Mouse (Mus musculus) ES-E14 (cell line): ENCODE data around the gene Rps2. TPM values are rescaled to one million over a fixed set of nuclear protein-coding genes. Genes with fewer than 3 reads are reported as not detected.

ENCODE experiments used
- DNase-seq: peaks from one replicate; pipeline ENCODE4 v3.0.0-alpha.2; 2013; ENCODE audit warnings: low read depth, low spot score
- H3K27ac ChIP-seq: 2 replicates; pipeline ENCODE4 v1.5.1; 2012; ENCODE audit warnings: low read depth, mild to moderate bottlenecking, low read length, moderate library complexity, mixed read lengths; ENCODE audit not compliant: poor library complexity, insufficient read depth, severe bottlenecking
- H3K36me3 ChIP-seq: 2 replicates; pipeline ENCODE4 v1.6.1; 2012; ENCODE audit warnings: mild to moderate bottlenecking, low read length, moderate library complexity, mixed read lengths; ENCODE audit not compliant: control insufficient read depth, poor library complexity, insufficient read depth, severe bottlenecking
- H3K4me1 ChIP-seq, 2 experiments: fragments of 150-350 bp in 1 of 2; sonication (generic) in 1 of 2; 2 replicates each; pipeline ENCODE4 v1.6.1; 2012; ENCODE audit warnings: low read length in 2 of 2, mild to moderate bottlenecking in 1 of 2, mixed read lengths in 1 of 2; ENCODE audit not compliant: control insufficient read depth in 2 of 2, insufficient read depth in 2 of 2, poor library complexity in 1 of 2
- H3K4me3 ChIP-seq, 2 experiments: fragments of 150-350 bp in 1 of 2; sonication (generic) in 1 of 2; 2 replicates each; pipeline ENCODE4 v1.5.1; 2012; ENCODE audit warnings: low read length in 2 of 2, low read depth in 1 of 2, mild to moderate bottlenecking in 1 of 2, mixed read lengths in 1 of 2; ENCODE audit not compliant: insufficient read depth in 1 of 2, poor library complexity in 1 of 2, severe bottlenecking in 1 of 2
- H3K9ac ChIP-seq: 2 replicates; pipeline ENCODE4 v1.6.1; 2012; ENCODE audit warnings: low read depth, mild to moderate bottlenecking, low read length, mixed read lengths; ENCODE audit not compliant: poor library complexity, insufficient read depth, severe bottlenecking
- H3K9me3 ChIP-seq: fragments of 150-350 bp; sonication (generic); 2 replicates; pipeline ENCODE4 v1.6.1; 2012; ENCODE audit warnings: low read depth, mild to moderate bottlenecking, low read length; ENCODE audit not compliant: control insufficient read depth, insufficient read depth
- CHD2 ChIP-seq: IDR thresholded peaks from 2 replicates; pipeline ENCODE4 v1.6.1; 2014; ENCODE audit warnings: mild to moderate bottlenecking, low read depth, low read length, inconsistent platforms
- HCFC1 ChIP-seq: IDR thresholded peaks from 2 replicates; pipeline ENCODE4 v1.6.1; 2012; ENCODE audit warnings: low read length, inconsistent platforms, borderline replicate concordance; ENCODE audit not compliant: insufficient read depth
- MAFK ChIP-seq: IDR thresholded peaks from 2 replicates; pipeline ENCODE4 v1.6.1; 2014; ENCODE audit warnings: mild to moderate bottlenecking, low read depth, low read length, inconsistent platforms; ENCODE audit not compliant: insufficient read depth
- ZC3H11A ChIP-seq: IDR thresholded peaks from 2 replicates; pipeline ENCODE4 v1.6.1; 2012; ENCODE audit warnings: low read depth, mild to moderate bottlenecking, inconsistent platforms, low read length, borderline replicate concordance
- ZNF384 ChIP-seq: IDR thresholded peaks from 2 replicates; pipeline ENCODE4 v1.6.1; 2012; ENCODE audit warnings: low read depth, low read length, inconsistent platforms
- in situ Hi-C, 2 experiments: fragments of 600-800 bp; cut with MboI; formaldehyde crosslinking; loops; one replicate each; pipeline ENCODE4 v1.15.1; 2025; ENCODE audit warnings: low sequenced_read_pairs in 2 of 2, inconsistent platforms in 1 of 2; ENCODE audit not compliant: unreplicated experiment in 2 of 2
- total RNA-seq: library from RNA; depleted of rRNA; stranded (reverse); fragments of 300-350 nt; gene quantifications from 2 replicates; pipeline ENCODE4 v1.2.3, GENCODE M21; 2012

The Rps2 gene
- total RNA-seq, 1 experiment = 3,661 TPM

- in situ Hi-C loops = no loop called here
- DNase-seq = no peak
- no peak overlapping the region for H3K27ac ChIP-seq
- no peak overlapping the region for H3K4me3 ChIP-seq
- H3K9ac ChIP-seq = no peak overlapping the region
- peaks cover 1 to 15% of the 10 kb centered on the region in 2 experiments; a peak in 2 of 4 replicates for H3K4me1 ChIP-seq
- H3K36me3 ChIP-seq = no peaks in the 10 kb centered on the region
- no peaks in the 10 kb centered on the region for H3K9me3 ChIP-seq
- no peak for TF ChIP-seq ZC3H11A
- no peak for TF ChIP-seq ZNF384
- no peak for TF ChIP-seq HCFC1
- no peak for TF ChIP-seq MAFK
- TF ChIP-seq CHD2 = no peak
These were observed 17.5 kb downstream of the Rps2 start for GRCm38 (mm10) chr17:24735446-24735845.

- H3K9ac ChIP-seq = peak within 1 kb of the TSS; percentile 75
- peaks cover 1 to 15% of the 10 kb centered on the region in 2 experiments; a peak in 2 of 4 replicates for H3K4me1 ChIP-seq
- H3K4me3 ChIP-seq = peak within 1 kb of the TSS; percentile 73 to 80
- H3K36me3 ChIP-seq = no peaks in the 10 kb centered on the region
- no peak for TF ChIP-seq ZNF384
- TF ChIP-seq ZC3H11A = no peak
- no peak for TF ChIP-seq CHD2
- DNase-seq = peak; percentile 100
- 0 out of 2 replicates have a peak within 1 kb of the TSS, but pooled peaks have one; percentile 7 for H3K27ac ChIP-seq
- in situ Hi-C loops = no loop called here
- H3K9me3 ChIP-seq = no peaks in the 10 kb centered on the region
These were observed 18.6 kb downstream of the Rps2 start, which contains the start of gene Msrb1 for GRCm38 (mm10) chr17:24736330-24737051. Gene Msrb1, plus strand, starts transcription at chr17:24736642.

GRCm38 (mm10) chr17:24737135-24737810 lies 19.4 kb downstream of the Rps2 start:
- peaks cover 1 to 15% of the 10 kb centered on the region in 2 experiments; a peak in 2 of 4 replicates for H3K4me1 ChIP-seq
- no peak overlapping the region for H3K27ac ChIP-seq
- no peaks in the 10 kb centered on the region for H3K36me3 ChIP-seq
- H3K4me3 ChIP-seq = peak overlapping the region; percentile 6 to 73; a peak in 3 of 4 replicates
- H3K9ac ChIP-seq = no peak overlapping the region
- no peak for DNase-seq
- in situ Hi-C loops = no loop called here
- no peaks in the 10 kb centered on the region for H3K9me3 ChIP-seq
- TF ChIP-seq HCFC1 (no peak), MAFK (no peak), CHD2 (no peak), ZC3H11A (no peak), ZNF384 (no peak)

- no peak for TF ChIP-seq CHD2
- no peak for TF ChIP-seq ZNF384
- TF ChIP-seq HCFC1 = no peak
- TF ChIP-seq ZC3H11A = no peak
- no peak for TF ChIP-seq MAFK
- in situ Hi-C loops = no loop called here
These were observed 20.3 kb downstream of the Rps2 start for GRCm38 (mm10) chr17:24738238-24738637.

More at GRCm38 (mm10) chr17:24738238-24738637, 20.3 kb downstream of the Rps2 start:
- DNase-seq = no peak
- Histone ChIP-seq H3K9ac (no peak overlapping the region), H3K36me3 (no peaks in the 10 kb centered on the region), H3K4me1 (peaks cover 0 to 14% of the 10 kb centered on the region in 2 experiments; a peak in 2 of 4 replicates), H3K4me3 (no peak overlapping the region), H3K9me3 (no peaks in the 10 kb centered on the region), H3K27ac (no peak overlapping the region)
